Mouse (Mus musculus): ENCODE results near the gene Gm10644.

- no peak for TF ChIP-seq CTCF (IDR thresholded peaks at IDR 0.05; ENCODE audit: control insufficient read depth, insufficient read depth, low read length)
- TF ChIP-seq POLR2A (IDR thresholded peaks at IDR 0.05; ENCODE audit: borderline replicate concordance, control insufficient read depth, low read depth, low read length), result no peak
These were observed 278 bp downstream of the Gm10644 start for GRCm38 (mm10) chr8:83954749-83955105.
